Mouse (Mus musculus): Measurements from ENCODE around the gene Ccn6.

DNA sequence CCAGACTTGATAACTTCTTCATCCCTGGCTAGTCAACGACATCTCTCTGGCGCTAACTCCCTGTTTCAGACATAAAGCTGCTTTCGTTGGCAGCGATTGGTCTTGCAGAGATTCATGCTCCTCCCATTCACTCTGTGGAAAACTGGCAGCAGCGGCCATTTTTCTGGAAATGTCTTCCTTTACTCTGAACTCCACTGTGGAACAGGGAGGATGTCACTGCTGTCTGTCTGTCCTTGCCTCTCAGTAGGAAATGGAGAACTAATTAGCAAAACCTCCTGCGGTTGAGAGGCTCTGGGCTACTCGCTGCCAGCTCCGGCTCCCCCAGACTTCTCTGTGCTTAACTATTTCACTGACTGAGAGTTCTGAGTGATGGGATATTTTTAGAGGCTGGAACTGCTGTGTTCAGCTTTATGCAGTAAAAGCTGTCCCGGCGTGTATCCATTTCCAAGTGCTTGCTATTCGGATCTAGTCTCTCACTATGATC is 2.1 kb upstream of the Ccn6 start:
- TF ChIP-seq POLR2A (IDR thresholded peaks at IDR 0.05; ENCODE audit: low read depth, low read length) (no peak), CTCF (IDR thresholded peaks at IDR 0.05; ENCODE audit: extremely low read depth, insufficient read depth, insufficient read length, insufficient replicate concordance) (no peak)
